Mouse (Mus musculus): ENCODE measurements around the gene Nfkbid.

- TF ChIP-seq CTCF (conservative IDR thresholded peaks at IDR 0.05; ENCODE audit: low read length) (no peak), NANOG (IDR thresholded peaks at IDR 0.05; ENCODE audit: borderline replicate concordance, low read length) (no peak)
These were observed 431 bp downstream of the Nfkbid start for GRCm38 (mm10) chr7:30421890-30422435.

Measured in E14TG2a.4 (cell line).